Mouse (Mus musculus): ENCODE data around the gene Elmo1. TPM values are rescaled to one million over a fixed set of nuclear protein-coding genes. Genes with fewer than 3 reads are reported as not detected.

The Elmo1 gene
- polyA plus RNA-seq, 1 experiment from 2014 or later = 24.3 TPM

DNA sequence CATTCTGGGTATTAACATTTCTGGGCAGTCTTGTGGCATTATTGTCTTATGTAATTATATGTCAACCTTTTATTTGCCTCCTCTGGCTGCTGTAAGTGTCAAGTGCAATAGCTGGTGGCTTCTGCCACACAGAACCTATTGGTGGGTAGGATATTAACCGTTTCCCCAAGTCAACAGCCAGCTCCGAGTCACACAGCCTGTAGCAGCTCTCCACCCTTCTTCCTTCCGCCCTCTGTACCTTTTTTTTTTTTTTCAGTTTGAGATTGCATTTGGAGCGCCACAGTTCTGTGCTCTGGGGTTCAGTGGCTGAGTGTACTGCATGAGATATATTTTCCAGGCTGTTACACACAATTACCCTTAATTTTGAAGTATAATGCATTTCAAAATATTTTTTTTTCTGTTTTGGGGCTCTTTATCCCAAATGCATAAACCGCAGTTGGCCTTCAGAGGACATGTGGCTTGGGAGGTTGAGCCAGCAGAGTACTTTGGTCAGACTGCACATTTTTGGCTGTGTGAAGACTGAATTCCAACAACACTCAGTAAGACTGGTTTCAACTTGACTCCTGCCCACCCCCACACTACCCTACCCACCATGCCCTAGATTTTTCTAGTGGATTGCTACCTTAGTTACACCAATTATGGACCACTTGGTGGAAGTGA is 7.7 kb downstream of the Elmo1 start:
- H3K9me3 ChIP-seq (replicated peaks) = no peaks in the 10 kb centered on the region
- peaks cover 39% of the 10 kb centered on the region for H3K27me3 ChIP-seq
- H3K4me1 ChIP-seq = peaks cover 12% of the 10 kb centered on the region; the same call in 1 of the 2 replicates
- H3K9ac ChIP-seq = no peak overlapping the region
- H3K4me2 ChIP-seq = no peak overlapping the region
- no peak overlapping the region for H3K27ac ChIP-seq
- 66% methylated on average over 5 of the region's 5 CpGs for WGBS
- ATAC-seq = no peak
- H3K36me3 ChIP-seq (ENCODE audit: poor library complexity, severe bottlenecking) = no peaks in the 10 kb centered on the region
- no peak overlapping the region for H3K4me3 ChIP-seq

DNA sequence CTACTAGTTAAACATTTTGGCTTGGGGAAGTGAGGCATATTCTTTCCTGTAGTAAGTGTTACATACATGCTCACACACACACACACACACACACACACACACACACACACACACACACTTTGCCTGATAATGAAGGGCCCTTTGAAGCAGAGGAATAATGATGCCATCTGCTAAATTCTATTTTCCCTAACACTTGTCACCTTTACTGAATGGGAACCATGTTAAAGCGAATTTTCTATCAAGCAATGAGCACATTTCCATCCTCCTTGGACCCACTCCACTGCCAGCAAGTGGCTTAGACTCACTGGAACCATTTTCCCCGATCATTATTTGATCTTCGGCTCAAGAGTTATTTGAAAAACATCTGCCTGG is 8.2 kb downstream of the Elmo1 start:
- no peak overlapping the region for H3K4me3 ChIP-seq
- peaks cover 38% of the 10 kb centered on the region for H3K27me3 ChIP-seq
- 67% methylated on average over 3 of the region's 3 CpGs for WGBS
- no peak overlapping the region for H3K27ac ChIP-seq
- no peaks in the 10 kb centered on the region for H3K36me3 ChIP-seq (ENCODE audit: poor library complexity, severe bottlenecking)
- ATAC-seq = peak; percentile 62; the same call in 1 of the 2 replicates
- H3K9me3 ChIP-seq (replicated peaks) = no peaks in the 10 kb centered on the region
- no peak overlapping the region for H3K4me2 ChIP-seq
- H3K4me1 ChIP-seq = peaks cover 12% of the 10 kb centered on the region; the same call in 1 of the 2 replicates
- no peak overlapping the region for H3K9ac ChIP-seq

DNA sequence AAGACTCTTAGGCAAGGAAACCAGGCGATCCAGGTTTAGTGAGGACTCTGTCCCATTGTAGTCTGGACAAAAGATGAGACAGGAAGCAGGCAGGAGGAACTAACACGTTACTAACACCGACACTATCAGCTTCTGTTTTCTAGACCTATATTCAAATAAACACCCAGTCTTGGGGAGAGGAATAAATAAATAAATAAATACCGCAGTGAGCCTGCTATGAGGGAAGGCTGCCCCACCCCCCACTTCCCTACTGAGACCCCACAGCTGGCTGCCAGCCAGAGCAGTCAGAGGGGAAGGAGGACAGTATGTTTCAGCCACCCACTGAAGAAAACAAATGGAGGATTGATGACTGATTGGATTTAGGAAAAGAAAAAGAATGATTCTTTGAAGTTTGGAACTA is 9.2 kb downstream of the Elmo1 start:
- WGBS = 12% methylated on average over 4 of the region's 4 CpGs
- H3K27me3 ChIP-seq = peaks cover 40% of the 10 kb centered on the region
- ATAC-seq = peak; percentile 46; the same call in 1 of the 2 replicates
- H3K4me2 ChIP-seq = no peak overlapping the region
- H3K27ac ChIP-seq = no peak overlapping the region
- H3K36me3 ChIP-seq (ENCODE audit: poor library complexity, severe bottlenecking) = no peaks in the 10 kb centered on the region
- no peak overlapping the region for H3K9ac ChIP-seq
- H3K4me1 ChIP-seq = peaks cover 12% of the 10 kb centered on the region; the same call in 1 of the 2 replicates
- H3K4me3 ChIP-seq = no peak overlapping the region
- no peaks in the 10 kb centered on the region for H3K9me3 ChIP-seq (replicated peaks)

- WGBS = 88% methylated on average over 3 of the region's 3 CpGs
- ATAC-seq = no peak
- Histone ChIP-seq H3K9me3 (replicated peaks) (no peaks in the 10 kb centered on the region), H3K27me3 (peaks cover 40% of the 10 kb centered on the region), H3K9ac (no peak overlapping the region), H3K4me3 (no peak overlapping the region), H3K4me2 (no peak overlapping the region), H3K27ac (no peak overlapping the region), H3K36me3 (ENCODE audit: poor library complexity, severe bottlenecking) (no peaks in the 10 kb centered on the region), H3K4me1 (peaks cover 12% of the 10 kb centered on the region; the same call in 1 of the 2 replicates)
Measured at GRCm38 (mm10) chr13:20100357-20100756, 10.0 kb downstream of the Elmo1 start.

GRCm38 (mm10) chr13:20101691-20102090 is 11.3 kb downstream of the Elmo1 start:
- Histone ChIP-seq H3K4me1 (peaks cover 12% of the 10 kb centered on the region; the same call in 1 of the 2 replicates), H3K27ac (no peak overlapping the region), H3K9me3 (replicated peaks) (no peaks in the 10 kb centered on the region), H3K9ac (no peak overlapping the region), H3K4me2 (no peak overlapping the region), H3K36me3 (ENCODE audit: poor library complexity, severe bottlenecking) (no peaks in the 10 kb centered on the region), H3K27me3 (peaks cover 46% of the 10 kb centered on the region), H3K4me3 (no peak overlapping the region)
- 93% methylated on average over 5 of the region's 5 CpGs for WGBS
- no peak for ATAC-seq

GRCm38 (mm10) chr13:20104791-20105190 is 14.4 kb downstream of the Elmo1 start:
- Histone ChIP-seq H3K9ac (no peak overlapping the region), H3K27ac (no peak overlapping the region)
- WGBS = 69% methylated on average over 2 of the region's 2 CpGs

GRCm38 (mm10) chr13:20105996-20106395 is 15.6 kb downstream of the Elmo1 start:
- no peak for ATAC-seq
- 97% methylated on average over 2 of the region's 2 CpGs for WGBS
- H3K9me3 ChIP-seq (replicated peaks) = no peaks in the 10 kb centered on the region

More at GRCm38 (mm10) chr13:20104791-20105190, 14.4 kb downstream of the Elmo1 start:
- Histone ChIP-seq H3K4me3 (no peak overlapping the region), H3K9me3 (replicated peaks) (no peaks in the 10 kb centered on the region), H3K27me3 (peaks cover 66% of the 10 kb centered on the region), H3K36me3 (ENCODE audit: poor library complexity, severe bottlenecking) (no peaks in the 10 kb centered on the region), H3K4me2 (no peak overlapping the region), H3K4me1 (0 out of 2 replicates have a peak, but pooled peaks cover under 1% of the 10 kb centered on the region)
- ATAC-seq = no peak

GRCm38 (mm10) chr13:20107953-20108498 is 17.6 kb downstream of the Elmo1 start:
- H3K9me3 ChIP-seq (replicated peaks) = no peaks in the 10 kb centered on the region
- WGBS = 94% methylated on average over 5 of the region's 5 CpGs
- H3K4me1 ChIP-seq = peaks cover 7% of the 10 kb centered on the region
- no peak overlapping the region for H3K4me3 ChIP-seq
- H3K36me3 ChIP-seq (ENCODE audit: poor library complexity, severe bottlenecking) = no peaks in the 10 kb centered on the region
- no peak overlapping the region for H3K27ac ChIP-seq
- no peak overlapping the region for H3K4me2 ChIP-seq
- H3K27me3 ChIP-seq = peaks cover 76% of the 10 kb centered on the region
- H3K9ac ChIP-seq = no peak overlapping the region
- ATAC-seq = no peak

More at GRCm38 (mm10) chr13:20105996-20106395, 15.6 kb downstream of the Elmo1 start:
- no peak overlapping the region for H3K4me2 ChIP-seq
- H3K4me1 ChIP-seq = peaks cover 7% of the 10 kb centered on the region
- H3K27me3 ChIP-seq = peaks cover 67% of the 10 kb centered on the region
- H3K4me3 ChIP-seq = no peak overlapping the region
- no peaks in the 10 kb centered on the region for H3K36me3 ChIP-seq (ENCODE audit: poor library complexity, severe bottlenecking)
- no peak overlapping the region for H3K27ac ChIP-seq
- H3K9ac ChIP-seq = no peak overlapping the region

DNA sequence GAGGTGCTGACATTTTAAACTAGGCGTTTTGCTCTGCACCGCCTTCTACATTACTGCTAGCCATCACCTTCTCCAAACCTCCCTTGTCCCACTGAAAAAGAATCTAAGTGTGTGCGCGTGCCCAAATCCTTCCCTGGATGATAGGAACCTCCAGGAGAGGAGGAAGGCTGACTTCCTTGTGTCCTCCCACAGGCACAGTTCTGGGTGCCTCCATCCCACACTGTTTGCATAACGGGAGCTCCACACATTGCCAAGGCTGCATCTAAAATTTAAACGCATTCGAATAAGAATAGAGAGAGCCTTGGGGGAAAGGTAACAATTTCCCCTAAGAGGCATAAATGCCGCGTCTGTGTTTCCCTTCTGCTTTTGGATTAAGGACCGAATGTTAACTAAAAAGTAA is 18.6 kb downstream of the Elmo1 start:
- Histone ChIP-seq H3K9me3 (replicated peaks) (no peaks in the 10 kb centered on the region), H3K27me3 (peaks cover 80% of the 10 kb centered on the region), H3K4me1 (peaks cover 7% of the 10 kb centered on the region), H3K36me3 (ENCODE audit: poor library complexity, severe bottlenecking) (no peaks in the 10 kb centered on the region), H3K4me2 (no peak overlapping the region), H3K4me3 (no peak overlapping the region), H3K9ac (no peak overlapping the region), H3K27ac (no peak overlapping the region)
- 57% methylated on average over 10 of the region's 10 CpGs for WGBS
- no peak for ATAC-seq

GRCm38 (mm10) chr13:20109446-20109845 is 19.1 kb downstream of the Elmo1 start:
- peaks cover 80% of the 10 kb centered on the region for H3K27me3 ChIP-seq

GRCm38 (mm10) chr13:20109987-20110680 is 19.7 kb downstream of the Elmo1 start:
- Histone ChIP-seq H3K27me3 (peaks cover 80% of the 10 kb centered on the region), H3K27ac (peak overlapping the region; percentile 65), H3K9me3 (replicated peaks) (no peaks in the 10 kb centered on the region), H3K9ac (no peak overlapping the region), H3K4me3 (no peak overlapping the region), H3K4me1 (peaks cover 7% of the 10 kb centered on the region), H3K4me2 (no peak overlapping the region; the same call in 1 of the 2 replicates), H3K36me3 (ENCODE audit: poor library complexity, severe bottlenecking) (no peaks in the 10 kb centered on the region)
- peak; percentile 72 for ATAC-seq
- 57% methylated on average over 11 of the region's 11 CpGs for WGBS

More at GRCm38 (mm10) chr13:20109446-20109845, 19.1 kb downstream of the Elmo1 start:
- H3K9ac ChIP-seq = no peak overlapping the region
- ATAC-seq = no peak
- H3K4me3 ChIP-seq = no peak overlapping the region
- WGBS = 45% methylated on average over 2 of the region's 2 CpGs
- no peak overlapping the region for H3K27ac ChIP-seq
- peaks cover 7% of the 10 kb centered on the region for H3K4me1 ChIP-seq
- no peaks in the 10 kb centered on the region for H3K9me3 ChIP-seq (replicated peaks)
- H3K36me3 ChIP-seq (ENCODE audit: poor library complexity, severe bottlenecking) = no peaks in the 10 kb centered on the region
- no peak overlapping the region for H3K4me2 ChIP-seq

DNA sequence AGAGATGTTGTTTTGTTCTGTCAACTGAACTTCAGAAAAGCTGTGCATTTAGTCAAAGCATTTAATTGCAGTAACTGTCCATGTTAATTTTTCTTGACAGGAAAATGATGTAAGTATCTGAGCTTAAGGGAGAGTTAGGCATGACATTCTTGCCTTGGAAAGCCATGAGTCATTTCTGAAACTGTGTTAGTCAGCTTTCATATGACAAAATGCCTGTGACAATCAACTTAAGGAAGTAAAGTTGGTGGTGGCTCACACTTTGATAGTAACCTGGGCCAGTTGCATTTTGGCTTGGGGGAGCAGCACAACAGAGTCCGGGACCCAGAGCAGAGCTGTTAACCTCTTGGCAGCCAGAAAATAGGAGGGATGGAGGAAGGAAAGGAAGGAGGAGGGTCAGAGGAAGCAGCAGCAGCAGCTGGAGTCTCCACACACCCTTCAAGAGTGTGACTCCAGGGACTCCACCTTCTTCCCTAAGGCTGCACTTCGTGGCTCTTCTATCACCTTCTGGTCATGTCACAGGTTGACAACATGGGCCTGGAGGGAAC is 20.9 kb downstream of the Elmo1 start:
- Histone ChIP-seq H3K4me2 (no peak overlapping the region), H3K27ac (no peak overlapping the region), H3K4me1 (peaks cover 15% of the 10 kb centered on the region), H3K27me3 (peaks cover 81% of the 10 kb centered on the region), H3K9me3 (replicated peaks) (no peaks in the 10 kb centered on the region), H3K4me3 (no peak overlapping the region), H3K36me3 (ENCODE audit: poor library complexity, severe bottlenecking) (no peaks in the 10 kb centered on the region), H3K9ac (no peak overlapping the region)
- ATAC-seq = no peak
- WGBS = 79% methylated on average over 2 of the region's 2 CpGs

Data from forebrain, embryonic 13.5 days (tissue).